In genomic region chr16:31465630-31466029, GRCm38 (mm10) we compare ENCODE assay signal across 10 mouse cellular contexts. TPM values are rescaled to one million over a fixed set of nuclear protein-coding genes. Genes with fewer than 3 reads are reported as not detected.
A peak's percentile ranks its signal among the peaks of the same experiment; 100 is the strongest.
DNase-seq lines count a peak whose midpoint lies in the region; ATAC-seq and TF ChIP-seq lines count a peak whose summit lies in the region.
"Had no signal": no experiment of that assay in that cellular context is flagged by ENCODE, and none has a peak within 500 bp of the region (broad histone marks: within the 10 kb centered on the region; RNA-seq: fewer than 3 reads in every experiment).

No protein-coding gene starts in this region.

- H3K36me3 ChIP-seq in spleen, adult 2 months (ENCODE audit: control insufficient read depth, insufficient read depth, low read length), result no peaks in the 10 kb centered on the region
- no peaks in the 10 kb centered on the region for H3K36me3 ChIP-seq in kidney, embryonic 16.5 days (ENCODE audit: insufficient read depth, low read length)
- no peaks in the 10 kb centered on the region for H3K36me3 ChIP-seq in liver, postnatal 0 days (replicated peaks; ENCODE audit: insufficient read depth, low read length)
- H3K36me3 ChIP-seq: G1E had no signal

- H3K4me2 ChIP-seq in kidney, embryonic 16.5 days (replicated peaks; ENCODE audit: low read depth, low read length), result no peak overlapping the region
- no peak overlapping the region for H3K4me2 ChIP-seq in liver, postnatal 0 days (ENCODE audit: low read depth, low read length)

- H3K9me3 ChIP-seq in kidney, embryonic 16.5 days (ENCODE audit: low read length), result no peaks in the 10 kb centered on the region
- H3K9me3 ChIP-seq in liver, postnatal 0 days (ENCODE audit: low read length), result no peaks in the 10 kb centered on the region

- no peaks in the 10 kb centered on the region for H3K27me3 ChIP-seq in spleen, adult 2 months (ENCODE audit: control insufficient read depth, insufficient read depth, low read length)
- H3K27me3 ChIP-seq in kidney, embryonic 16.5 days (ENCODE audit: insufficient read depth, low read length), result no peaks in the 10 kb centered on the region
- H3K27me3 ChIP-seq in liver, postnatal 0 days (ENCODE audit: insufficient read depth, low read length), result no peaks in the 10 kb centered on the region

- 52% methylated on average over 4 of the region's 4 CpGs for WGBS in spleen, adult 2 months
- WGBS in kidney, embryonic 16.5 days, result 23% methylated on average over 4 of the region's 4 CpGs
- 43% methylated on average over 4 of the region's 4 CpGs for WGBS in liver, postnatal 0 days (ENCODE audit: insufficient replicate concordance)

- TF ChIP-seq EP300 in liver, postnatal 0 days (IDR thresholded peaks at IDR 0.05; ENCODE audit: low read depth), result no peak

- H3K9ac ChIP-seq in kidney, embryonic 16.5 days (replicated peaks; ENCODE audit: low read length), result no peak overlapping the region
- no peak overlapping the region for H3K9ac ChIP-seq in liver, postnatal 0 days (replicated peaks)

- peak; percentile 7; the same call in 1 of the 2 replicates for TF ChIP-seq CTCF in spleen, adult 2 months (IDR thresholded peaks at IDR 0.05; ENCODE audit: extremely low read depth, insufficient read depth, insufficient read length, insufficient replicate concordance)
- TF ChIP-seq CTCF in liver, postnatal 0 days (IDR thresholded peaks at IDR 0.05; ENCODE audit: low read depth), result peak; percentile 71

- no peaks in the 10 kb centered on the region for H3K4me1 ChIP-seq in spleen, adult 2 months (ENCODE audit: control insufficient read depth, insufficient read depth, insufficient read length)
- no peaks in the 10 kb centered on the region for H3K4me1 ChIP-seq in kidney, embryonic 16.5 days (ENCODE audit: insufficient read depth, low read length)
- no peaks in the 10 kb centered on the region for H3K4me1 ChIP-seq in liver, postnatal 0 days (ENCODE audit: insufficient read depth)

- ATAC-seq in kidney, embryonic 16.5 days (ENCODE audit: low FRiP score, low TSS enrichment), result peak; percentile 64
- ATAC-seq in liver, postnatal 0 days, result peak; percentile 77

- TF ChIP-seq POLR2A in spleen, adult 2 months (IDR thresholded peaks at IDR 0.05; ENCODE audit: low read depth, low read length), result no peak

- DNase-seq in cerebellum, postnatal 14 days, result peak; percentile 47 to 57
- no peak for DNase-seq in cerebellum, adult 9-11 months
- DNase-seq in spleen, adult 2 months (ENCODE audit: low read depth in 1 of 2, low spot score in 2 of 2), result no peak
- no peak for DNase-seq in spleen, postnatal 36 days (ENCODE audit: low spot score in 2 of 2)
- DNase-seq in embryo, embryonic 11 days, result peak; percentile 51
- DNase-seq in liver, postnatal 0 days, result peak; percentile 61
- DNase-seq in yolk sac, embryonic 10.5 days (ENCODE audit: low spot score), result no peak

- no peak overlapping the region for H3K27ac ChIP-seq in spleen, adult 2 months (ENCODE audit: insufficient read depth, low read length)
- H3K27ac ChIP-seq in kidney, embryonic 16.5 days (ENCODE audit: low read length), result no peak overlapping the region
- no peak overlapping the region for H3K27ac ChIP-seq in liver, postnatal 0 days (ENCODE audit: low read depth)
- H3K27ac ChIP-seq: macrophage had no signal

- no peak overlapping the region for H3K4me3 ChIP-seq in spleen, adult 2 months (ENCODE audit: extremely low read depth, insufficient read depth, insufficient read length)
- no peak overlapping the region for H3K4me3 ChIP-seq in kidney, embryonic 16.5 days (ENCODE audit: low read length)
- no peak overlapping the region for H3K4me3 ChIP-seq in liver, postnatal 0 days (ENCODE audit: low read depth, low read length)

RNA-seq across cellular contexts. Expression of gene Bdh1, which starts 43.5 kb away (rescaled TPM):
- polyA plus RNA-seq in spleen, adult 2 months (2012; rRNA removed), result 10.9 and 11.1 TPM in 2 replicates
- polyA plus RNA-seq in kidney, embryonic 16.5 days (2015; fragmentation: Nextera tagmentation; extraction: Ambion mirVana), result 30.5 and 37.1 TPM in 2 replicates
- polyA plus RNA-seq in liver, postnatal 0 days (2015; fragmentation: Nextera tagmentation; extraction: Ambion mirVana), result 208 and 246 TPM in 2 replicates
- polyA plus RNA-seq: G1E had no signal

Comparison
In these comparisons a context has a peak if more than half of its experiments do, and no peak if none do; other contexts are left out.
1. DNase-seq: peak in cerebellum, postnatal 14 days (2 of 2), embryo, embryonic 11 days (single experiment) and liver, postnatal 0 days (single experiment); none in cerebellum, adult 9-11 months (single experiment), spleen, adult 2 months (0 of 2), spleen, postnatal 36 days (0 of 2) and yolk sac, embryonic 10.5 days (single experiment).